Mouse (Mus musculus): ENCODE results near the gene Tbl1x. TPM values are rescaled to one million over a fixed set of nuclear protein-coding genes. Genes with fewer than 3 reads are reported as not detected.

The Tbl1x gene
- polyA plus RNA-seq, 1 experiment from 2014 or later = 68.8 TPM

DNA sequence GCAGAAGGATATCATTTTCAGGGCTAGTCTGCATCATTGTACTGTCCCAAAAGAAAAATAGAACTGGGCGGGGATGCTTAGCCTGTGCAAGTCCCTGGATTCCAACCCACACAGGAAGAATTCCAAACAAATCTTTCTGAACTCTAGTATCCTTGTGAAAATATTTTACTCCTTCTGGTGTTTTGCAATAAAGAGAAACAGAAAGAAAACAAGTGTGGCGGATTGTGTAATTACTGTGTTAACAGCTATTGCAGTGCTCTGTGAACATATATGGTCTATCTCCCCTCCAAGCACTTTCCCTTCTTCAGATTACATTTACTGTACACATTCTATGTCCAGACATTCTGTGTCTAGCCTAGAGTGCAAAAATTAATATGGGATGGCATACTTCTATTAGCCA lies 119.6 kb downstream of the Tbl1x start:
- Histone ChIP-seq H3K9ac (no peak overlapping the region), H3K27me3 (no peaks in the 10 kb centered on the region)
- ATAC-seq (ENCODE audit: low FRiP score) = no peak

DNA sequence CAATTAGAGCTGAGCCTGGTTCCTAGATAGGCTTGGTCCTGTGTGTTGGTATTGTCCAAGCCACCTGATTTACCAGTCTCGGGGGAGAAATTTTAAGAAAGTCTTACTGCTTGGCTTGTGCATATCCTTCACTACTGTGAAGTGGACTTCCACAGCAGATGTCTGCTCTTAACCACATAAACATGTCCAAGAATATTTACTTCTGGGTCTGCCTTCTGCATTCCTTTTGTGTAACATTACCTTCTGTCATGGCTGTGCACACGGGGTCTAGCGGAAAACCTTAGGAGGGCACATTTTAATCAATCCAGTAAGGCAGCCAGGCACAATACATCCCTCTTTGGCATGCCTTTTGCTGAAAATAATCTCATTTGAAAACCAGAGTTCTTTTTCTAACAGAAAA lies 125.7 kb downstream of the Tbl1x start:
- H3K4me3 ChIP-seq (replicated peaks) = no peak overlapping the region
- WGBS = 82% methylated on average over 3 of the region's 3 CpGs
- ATAC-seq (ENCODE audit: low FRiP score) = no peak

More for the DNA sequence above, 119.6 kb downstream of the Tbl1x start:
- Histone ChIP-seq H3K4me2 (no peak overlapping the region), H3K27ac (no peak overlapping the region), H3K9me3 (no peaks in the 10 kb centered on the region), H3K4me1 (no peaks in the 10 kb centered on the region), H3K36me3 (replicated peaks) (no peaks in the 10 kb centered on the region), H3K4me3 (replicated peaks) (no peak overlapping the region)
- WGBS = 89% methylated on average over 2 of the region's 2 CpGs

DNA sequence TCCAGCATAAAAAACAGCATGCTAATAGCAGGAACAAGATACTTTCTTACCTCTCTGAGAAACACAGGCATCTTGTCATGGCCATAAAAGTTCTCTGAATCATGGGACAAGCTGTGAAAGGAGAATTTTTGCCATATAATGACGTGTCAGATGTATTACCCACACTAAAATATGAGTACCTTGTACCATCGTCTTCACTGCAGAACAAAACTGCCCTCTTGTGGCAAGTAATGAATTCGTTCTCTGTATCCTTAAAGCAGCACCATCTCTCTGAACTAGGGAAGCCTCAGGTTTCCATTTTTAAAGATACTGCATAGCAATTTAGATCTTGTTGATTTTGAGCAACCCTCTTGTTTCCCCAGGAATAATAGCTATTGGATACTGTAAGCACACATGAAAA lies 127.3 kb downstream of the Tbl1x start:
- H3K9ac ChIP-seq = no peak overlapping the region
- no peak for ATAC-seq (ENCODE audit: low FRiP score)
- WGBS = 23% methylated on average over 3 of the region's 3 CpGs
- no peaks in the 10 kb centered on the region for H3K4me1 ChIP-seq
- no peaks in the 10 kb centered on the region for H3K36me3 ChIP-seq (replicated peaks)
- no peak overlapping the region for H3K4me2 ChIP-seq
- H3K4me3 ChIP-seq (replicated peaks) = no peak overlapping the region
- no peaks in the 10 kb centered on the region for H3K9me3 ChIP-seq
- H3K27ac ChIP-seq = no peak overlapping the region
- no peaks in the 10 kb centered on the region for H3K27me3 ChIP-seq

More for the DNA sequence above, 125.7 kb downstream of the Tbl1x start:
- Histone ChIP-seq H3K9ac (no peak overlapping the region), H3K4me1 (no peaks in the 10 kb centered on the region), H3K36me3 (replicated peaks) (no peaks in the 10 kb centered on the region), H3K27ac (no peak overlapping the region), H3K4me2 (no peak overlapping the region), H3K9me3 (no peaks in the 10 kb centered on the region), H3K27me3 (no peaks in the 10 kb centered on the region)

- Histone ChIP-seq H3K36me3 (replicated peaks) (no peaks in the 10 kb centered on the region; the same call in 1 of the 2 replicates), H3K4me1 (no peaks in the 10 kb centered on the region), H3K27ac (no peak overlapping the region), H3K9me3 (no peaks in the 10 kb centered on the region), H3K4me2 (no peak overlapping the region), H3K9ac (no peak overlapping the region), H3K4me3 (replicated peaks) (no peak overlapping the region), H3K27me3 (no peaks in the 10 kb centered on the region)
- ATAC-seq (ENCODE audit: low FRiP score) = no peak
- WGBS = 93% methylated on average over 4 of the region's 4 CpGs
Measured at GRCm38 (mm10) chrX:77640301-77640700, 129.5 kb downstream of the Tbl1x start.

DNA sequence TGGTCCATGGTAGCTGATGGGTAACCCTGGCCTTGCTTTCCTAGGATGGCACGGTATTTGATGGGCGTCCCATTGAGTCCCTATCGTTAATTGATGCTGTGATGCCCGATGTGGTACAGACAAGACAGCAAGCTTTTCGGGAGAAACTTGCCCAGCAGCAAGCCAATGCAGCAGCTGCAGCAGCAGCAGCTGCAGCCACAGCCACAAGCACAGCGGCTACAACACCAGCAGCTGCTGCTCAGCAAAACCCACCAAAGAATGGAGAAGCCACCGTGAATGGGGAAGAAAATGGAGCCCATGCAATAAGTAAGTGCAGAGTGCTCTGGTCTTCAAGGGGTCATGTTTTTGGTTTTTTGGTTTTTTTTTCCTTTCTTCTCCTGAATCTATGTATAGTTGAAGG lies 135.4 kb downstream of the Tbl1x start:
- Histone ChIP-seq H3K27me3 (no peaks in the 10 kb centered on the region), H3K27ac (no peak overlapping the region), H3K36me3 (replicated peaks) (peaks cover 5% of the 10 kb centered on the region; the same call in 1 of the 2 replicates), H3K4me2 (no peak overlapping the region), H3K4me1 (no peaks in the 10 kb centered on the region), H3K9me3 (no peaks in the 10 kb centered on the region), H3K4me3 (replicated peaks) (no peak overlapping the region), H3K9ac (no peak overlapping the region)
- no peak for ATAC-seq (ENCODE audit: low FRiP score)
- 94% methylated on average over 7 of the region's 7 CpGs for WGBS

DNA sequence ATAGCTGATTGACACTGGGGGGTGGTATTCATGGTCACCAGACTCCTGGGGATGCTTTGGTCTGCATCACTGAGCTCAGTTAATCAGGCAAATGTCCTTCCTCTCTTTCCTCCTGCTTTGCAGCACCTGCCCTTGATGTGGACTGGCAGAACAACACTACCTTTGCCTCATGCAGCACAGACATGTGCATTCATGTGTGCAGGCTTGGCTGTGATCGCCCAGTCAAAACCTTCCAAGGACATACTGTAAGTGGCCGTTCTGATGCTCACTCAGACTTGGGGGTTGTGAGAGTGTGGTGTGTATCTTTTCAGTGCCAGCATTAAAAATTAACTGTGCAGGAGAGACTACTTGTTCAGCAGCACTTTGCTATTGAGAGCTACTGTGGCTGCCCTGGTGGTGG lies 139.4 kb downstream of the Tbl1x start:
- no peak overlapping the region for H3K4me3 ChIP-seq (replicated peaks)
- no peak for ATAC-seq (ENCODE audit: low FRiP score)
- H3K36me3 ChIP-seq (replicated peaks) = peaks cover 14% of the 10 kb centered on the region; the same call in 1 of the 2 replicates
- H3K9me3 ChIP-seq = no peaks in the 10 kb centered on the region
- no peak overlapping the region for H3K9ac ChIP-seq
- 90% methylated on average over 2 of the region's 2 CpGs for WGBS
- no peak overlapping the region for H3K27ac ChIP-seq
- H3K27me3 ChIP-seq = no peaks in the 10 kb centered on the region
- no peaks in the 10 kb centered on the region for H3K4me1 ChIP-seq
- H3K4me2 ChIP-seq = no peak overlapping the region

- no peak for ATAC-seq (ENCODE audit: low FRiP score)
Measured at GRCm38 (mm10) chrX:77662030-77662429, 151.2 kb downstream of the Tbl1x start.

DNA sequence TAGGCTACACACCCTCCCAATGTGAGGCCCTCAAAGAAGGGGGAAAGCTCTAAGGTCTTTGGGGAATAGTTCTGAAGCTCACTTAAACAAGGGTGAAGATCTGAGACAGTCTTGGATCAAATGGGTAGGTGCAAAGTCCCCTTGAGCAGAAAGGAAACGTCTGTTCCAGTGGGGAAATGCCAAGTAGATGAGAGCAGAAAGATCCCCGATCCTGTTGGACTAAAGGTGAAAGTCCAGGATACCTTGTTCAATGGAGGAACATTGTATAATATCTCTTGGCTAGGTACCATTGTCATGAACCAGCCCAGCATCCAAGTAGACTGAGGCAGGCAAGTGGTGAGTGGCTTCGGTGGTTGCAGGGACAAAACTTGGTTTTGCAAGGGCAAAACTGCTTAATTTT lies 152.5 kb downstream of the Tbl1x start:
- Histone ChIP-seq H3K4me1 (no peaks in the 10 kb centered on the region), H3K9ac (no peak overlapping the region), H3K27ac (no peak overlapping the region), H3K36me3 (replicated peaks) (peaks cover 22% of the 10 kb centered on the region), H3K27me3 (no peaks in the 10 kb centered on the region), H3K9me3 (no peaks in the 10 kb centered on the region), H3K4me3 (replicated peaks) (no peak overlapping the region), H3K4me2 (no peak overlapping the region)
- WGBS = 72% methylated on average over 3 of the region's 3 CpGs
- no peak for ATAC-seq (ENCODE audit: low FRiP score)

More at GRCm38 (mm10) chrX:77662030-77662429, 151.2 kb downstream of the Tbl1x start:
- WGBS = 91% methylated on average over 3 of the region's 3 CpGs
- Histone ChIP-seq H3K9ac (no peak overlapping the region), H3K4me3 (replicated peaks) (no peak overlapping the region), H3K27me3 (no peaks in the 10 kb centered on the region), H3K27ac (no peak overlapping the region), H3K4me2 (no peak overlapping the region), H3K4me1 (no peaks in the 10 kb centered on the region), H3K9me3 (no peaks in the 10 kb centered on the region), H3K36me3 (replicated peaks) (peaks cover 22% of the 10 kb centered on the region)

GRCm38 (mm10) chrX:77665030-77665429 lies 154.2 kb downstream of the Tbl1x start:
- no peaks in the 10 kb centered on the region for H3K9me3 ChIP-seq
- no peak overlapping the region for H3K4me2 ChIP-seq
- H3K9ac ChIP-seq = no peak overlapping the region
- no peak for ATAC-seq (ENCODE audit: low FRiP score)
- no peak overlapping the region for H3K4me3 ChIP-seq (replicated peaks)
- no peaks in the 10 kb centered on the region for H3K4me1 ChIP-seq
- no peak overlapping the region for H3K27ac ChIP-seq
- H3K36me3 ChIP-seq (replicated peaks) = peaks cover 10% of the 10 kb centered on the region
- H3K27me3 ChIP-seq = no peaks in the 10 kb centered on the region
- 86% methylated on average over 2 of the region's 2 CpGs for WGBS

DNA sequence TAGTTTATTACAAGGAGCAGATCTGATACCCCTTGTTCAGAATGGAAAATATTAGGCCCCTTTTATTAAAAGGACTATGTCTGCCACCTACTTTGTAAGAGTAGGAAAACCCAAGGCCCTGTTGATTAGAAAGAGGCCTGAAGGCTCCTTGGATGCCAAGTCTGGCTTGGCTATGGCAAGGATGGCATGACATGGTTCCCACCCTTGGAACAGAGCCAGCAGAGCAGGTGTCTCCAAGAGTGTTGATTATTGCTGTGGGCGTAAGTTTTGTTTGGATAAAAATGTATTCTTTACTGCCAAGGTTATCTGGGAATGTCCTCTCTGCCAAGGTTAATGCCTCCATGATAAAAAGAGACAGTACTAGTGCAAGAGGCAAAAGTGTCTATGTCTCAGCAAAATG lies 156.1 kb downstream of the Tbl1x start:
- Histone ChIP-seq H3K4me3 (replicated peaks) (no peak overlapping the region), H3K27me3 (no peaks in the 10 kb centered on the region), H3K36me3 (replicated peaks) (peaks cover 5% of the 10 kb centered on the region; the same call in 1 of the 2 replicates), H3K9ac (no peak overlapping the region), H3K4me1 (no peaks in the 10 kb centered on the region), H3K27ac (no peak overlapping the region), H3K4me2 (no peak overlapping the region), H3K9me3 (no peaks in the 10 kb centered on the region)
- ATAC-seq (ENCODE audit: low FRiP score) = no peak
- 93% methylated on average over 1 of the region's 1 CpGs for WGBS

DNA sequence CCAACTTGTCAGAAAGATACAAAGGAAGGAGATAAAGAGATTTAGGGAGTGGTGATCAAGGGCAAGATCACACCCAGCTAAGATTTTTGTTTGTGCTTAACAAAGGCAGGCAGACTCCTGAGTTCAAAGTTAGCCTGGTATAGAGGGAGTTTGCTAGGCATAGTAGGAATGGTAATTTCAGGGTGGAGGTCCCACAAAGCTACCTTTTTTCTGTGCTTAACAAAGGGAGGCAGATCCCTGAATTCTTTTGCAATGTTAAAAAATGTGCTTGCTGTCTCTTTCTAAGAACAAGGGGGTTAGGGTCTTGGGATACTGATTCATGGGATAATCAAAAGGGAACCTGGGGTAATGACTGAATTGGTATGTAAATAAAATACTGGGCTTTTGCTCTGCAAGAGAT lies 156.6 kb downstream of the Tbl1x start:
- H3K9ac ChIP-seq = no peak overlapping the region

GRCm38 (mm10) chrX:77669779-77670550 lies 159.2 kb downstream of the Tbl1x start:
- H3K9me3 ChIP-seq = no peaks in the 10 kb centered on the region
- ATAC-seq (ENCODE audit: low FRiP score) = no peak
- H3K27ac ChIP-seq = no peak overlapping the region
- no peaks in the 10 kb centered on the region for H3K36me3 ChIP-seq (replicated peaks)
- H3K4me1 ChIP-seq = no peaks in the 10 kb centered on the region
- H3K4me3 ChIP-seq (replicated peaks) = no peak overlapping the region
- 72% methylated on average over 3 of the region's 3 CpGs for WGBS
- H3K27me3 ChIP-seq = no peaks in the 10 kb centered on the region
- H3K4me2 ChIP-seq = no peak overlapping the region
- no peak overlapping the region for H3K9ac ChIP-seq

More for the DNA sequence above, 156.6 kb downstream of the Tbl1x start:
- Histone ChIP-seq H3K27me3 (no peaks in the 10 kb centered on the region), H3K36me3 (replicated peaks) (peaks cover under 1% of the 10 kb centered on the region; the same call in 1 of the 2 replicates), H3K9me3 (no peaks in the 10 kb centered on the region), H3K4me1 (no peaks in the 10 kb centered on the region), H3K4me3 (replicated peaks) (no peak overlapping the region), H3K27ac (no peak overlapping the region), H3K4me2 (no peak overlapping the region)
- ATAC-seq (ENCODE audit: low FRiP score) = no peak

All from forebrain, embryonic 12.5 days (tissue).